Mouse (Mus musculus) hindbrain, embryonic 11.5 days (tissue): ENCODE data around the gene Dscaml1. TPM values are rescaled to one million over a fixed set of nuclear protein-coding genes. Genes with fewer than 3 reads are reported as not detected.
A peak's percentile ranks its signal among the peaks of the same experiment; 100 is the strongest.

Experiments
- ATAC-seq: fragments of 200-750 bp; cut with Nextera tagmentation; 2 replicates; pipeline ENCODE4 v1.8.0; 2017; ENCODE audit warnings: mild to moderate bottlenecking, moderate TSS enrichment, moderate library complexity; ENCODE audit not compliant: low FRiP score
- DNase-seq: peaks from one replicate; pipeline ENCODE4 v3.0.0-alpha.2; 2015; ENCODE audit warnings: low spot score
- H3K27ac ChIP-seq: fragments of 300-500 bp; sonication (generic); 2 replicates; pipeline ENCODE4 v1.5.1; 2014; ENCODE audit warnings: mild to moderate bottlenecking, low read depth, low read length
- H3K27me3 ChIP-seq: fragments of 300-500 bp; sonication (generic); 2 replicates; pipeline ENCODE4 v1.6.1; 2014; ENCODE audit warnings: mild to moderate bottlenecking, low read length, moderate library complexity, mixed read lengths; ENCODE audit not compliant: control insufficient read depth, insufficient read depth
- H3K36me3 ChIP-seq: fragments of 300-500 bp; sonication (generic); 2 replicates; pipeline ENCODE4 v1.6.1; 2014; ENCODE audit warnings: mild to moderate bottlenecking, low read length, moderate library complexity, mixed read lengths; ENCODE audit not compliant: control insufficient read depth, insufficient read depth
- H3K4me1 ChIP-seq: fragments of 300-500 bp; sonication (generic); replicated peaks from 2 replicates; pipeline ENCODE4 v1.6.1; 2014; ENCODE audit warnings: low read length, mixed read lengths; ENCODE audit not compliant: control insufficient read depth, insufficient read depth
- H3K4me2 ChIP-seq: fragments of 300-500 bp; sonication (generic); replicated peaks from 2 replicates; pipeline ENCODE4 v1.6.1; 2014; ENCODE audit warnings: mild to moderate bottlenecking, low read depth, low read length
- H3K4me3 ChIP-seq: fragments of 300-500 bp; sonication (generic); 2 replicates; pipeline ENCODE4 v1.5.1; 2014; ENCODE audit warnings: low read depth, low read length
- H3K9ac ChIP-seq: fragments of 300-500 bp; sonication (generic); 2 replicates; pipeline ENCODE4 v1.6.1; 2014; ENCODE audit warnings: low read depth, low read length
- H3K9me3 ChIP-seq: fragments of 300-500 bp; sonication (generic); 2 replicates; pipeline ENCODE4 v1.6.1; 2016; ENCODE audit warnings: low read length; ENCODE audit not compliant: control insufficient read depth
- WGBS: fragments of 180-500 bp; shearing (Covaris S2); extraction: QIAGEN DNeasy Blood & Tissue Kit; methylation state at CpG from one replicate; pipeline ENCODE4 v1.1.7; 2014; 5-methylcytosine and 5-hydroxymethylcytosine counted together
- polyA plus RNA-seq: library from polyadenylated mRNA; unstranded; fragments of >200 nt; fragmentation: Nextera tagmentation; extraction: Ambion mirVana; gene quantifications from 2 replicates; pipeline ENCODE4 v1.2.1, GENCODE M21; 2014

Dscaml1 gene
- polyA plus RNA-seq, 1 experiment from 2014 or later: 0.80 TPM

DNA sequence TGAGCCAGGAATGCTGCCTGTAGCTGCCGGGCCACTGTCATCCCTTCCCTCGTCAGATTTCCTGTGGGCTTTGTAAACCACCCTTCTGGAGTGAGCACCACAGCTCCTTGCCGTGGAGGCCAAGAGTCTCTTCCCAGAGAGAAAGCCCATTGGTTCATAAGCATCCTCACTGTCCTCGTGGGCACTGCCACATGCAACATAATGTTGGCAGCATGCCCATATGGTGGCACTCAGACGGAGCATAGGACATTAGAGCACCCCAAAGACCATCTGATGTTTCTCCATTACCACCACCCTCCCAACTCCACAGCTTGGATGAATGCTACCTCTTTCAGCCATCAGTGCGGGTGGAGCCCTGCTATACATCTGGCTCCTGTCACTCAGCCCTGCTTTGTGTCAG, 306.8 kb downstream of the Dscaml1 start:
- no peak for ATAC-seq
- Histone ChIP-seq H3K36me3 (no peaks in the 10 kb centered on the region), H3K4me3 (no peak overlapping the region), H3K4me2 (no peak overlapping the region), H3K4me1 (no peaks in the 10 kb centered on the region), H3K9ac (no peak overlapping the region), H3K9me3 (no peaks in the 10 kb centered on the region), H3K27ac (no peak overlapping the region), H3K27me3 (no peaks in the 10 kb centered on the region)
- no peak for DNase-seq
- 84% methylated on average over 6 of the region's 6 CpGs for WGBS

DNA sequence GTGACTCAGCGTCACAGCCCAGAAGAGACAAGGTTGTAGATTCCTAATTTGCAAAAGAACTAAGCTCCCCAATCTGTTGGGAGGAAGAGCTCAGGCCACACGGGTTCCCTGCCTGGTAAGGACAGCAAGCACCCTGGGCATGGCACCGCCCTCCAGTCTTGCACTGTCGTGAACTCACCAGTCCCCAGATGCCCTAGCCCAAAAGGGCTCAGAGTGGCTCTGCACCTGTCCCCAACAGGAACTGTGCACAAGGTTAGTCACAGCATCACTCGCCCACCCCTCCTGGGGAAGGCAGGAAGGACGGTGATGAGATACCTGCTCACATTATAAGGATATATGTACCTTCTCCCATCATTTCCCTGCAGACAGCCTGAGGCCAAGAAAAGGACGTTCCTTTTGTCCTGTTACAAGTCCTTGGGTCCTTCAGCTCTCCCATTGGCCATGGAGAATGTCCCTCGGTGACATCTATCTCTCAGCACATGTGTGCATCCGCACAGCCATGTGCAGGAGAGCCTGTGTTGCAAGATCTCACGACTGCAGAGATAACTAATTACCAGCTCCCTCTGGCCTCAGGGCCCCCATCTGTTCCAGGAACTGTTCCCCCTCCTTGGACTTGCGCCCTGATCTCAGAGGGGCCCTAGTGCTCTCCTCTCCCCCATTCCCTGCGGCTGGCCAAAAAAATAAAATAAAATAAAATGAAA, 312.7 kb downstream of the Dscaml1 start:
- Histone ChIP-seq H3K4me3 (no peak overlapping the region), H3K36me3 (no peaks in the 10 kb centered on the region), H3K27ac (no peak overlapping the region), H3K4me2 (no peak overlapping the region), H3K9ac (no peak overlapping the region), H3K9me3 (no peaks in the 10 kb centered on the region), H3K27me3 (no peaks in the 10 kb centered on the region), H3K4me1 (no peaks in the 10 kb centered on the region)
- WGBS: 72% methylated on average over 12 of the region's 12 CpGs
- DNase-seq (peak; percentile 6), ATAC-seq (no peak)

DNA sequence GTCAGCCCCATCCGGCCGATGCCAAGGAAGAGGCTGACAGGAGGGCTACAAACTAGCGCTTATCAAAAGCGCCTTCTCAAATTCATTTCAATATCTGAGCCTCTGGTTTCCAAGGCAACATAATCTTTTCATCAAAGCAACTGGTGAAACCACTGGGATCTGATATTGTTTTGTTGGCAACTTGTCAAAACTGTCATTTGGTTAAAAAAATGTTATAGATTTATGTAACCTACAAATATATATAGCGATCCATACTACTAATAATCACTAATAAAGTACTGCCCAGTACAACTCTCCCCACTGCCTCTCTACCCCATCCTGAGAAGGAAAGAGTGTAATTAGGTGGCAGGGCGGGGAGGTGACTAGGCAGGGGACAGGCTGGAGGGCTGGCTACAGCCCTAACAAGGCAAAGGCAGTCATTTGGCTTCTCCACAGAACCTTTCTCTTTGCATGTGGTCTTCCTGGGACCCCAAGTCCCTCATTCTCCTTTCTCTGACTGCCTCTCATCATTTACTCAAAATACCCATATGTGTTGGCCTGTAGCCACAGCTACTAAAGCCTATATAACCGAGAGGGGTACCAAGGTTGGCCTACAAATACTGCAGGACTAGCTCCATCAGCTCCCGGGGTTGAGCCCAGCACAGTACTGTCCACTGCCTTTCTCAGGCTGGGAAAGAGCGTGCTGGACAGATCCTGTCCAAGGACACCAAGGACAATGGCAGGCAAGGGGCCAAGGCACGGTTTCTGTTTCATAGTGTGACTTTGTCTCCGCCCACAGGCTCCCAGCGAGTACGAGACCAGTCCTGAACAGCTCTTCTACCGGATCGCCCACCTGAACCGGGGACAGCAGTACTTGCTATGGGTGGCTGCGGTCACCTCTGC, 313.5 kb downstream of the Dscaml1 start:
- H3K4me3 ChIP-seq: no peak overlapping the region
- no peaks in the 10 kb centered on the region for H3K9me3 ChIP-seq
- ATAC-seq (no peak), DNase-seq (no peak)
- no peaks in the 10 kb centered on the region for H3K4me1 ChIP-seq
- H3K9ac ChIP-seq: no peak overlapping the region
- no peaks in the 10 kb centered on the region for H3K27me3 ChIP-seq
- no peak overlapping the region for H3K27ac ChIP-seq
- 75% methylated on average over 17 of the region's 17 CpGs for WGBS
- no peaks in the 10 kb centered on the region for H3K36me3 ChIP-seq
- H3K4me2 ChIP-seq: no peak overlapping the region

DNA sequence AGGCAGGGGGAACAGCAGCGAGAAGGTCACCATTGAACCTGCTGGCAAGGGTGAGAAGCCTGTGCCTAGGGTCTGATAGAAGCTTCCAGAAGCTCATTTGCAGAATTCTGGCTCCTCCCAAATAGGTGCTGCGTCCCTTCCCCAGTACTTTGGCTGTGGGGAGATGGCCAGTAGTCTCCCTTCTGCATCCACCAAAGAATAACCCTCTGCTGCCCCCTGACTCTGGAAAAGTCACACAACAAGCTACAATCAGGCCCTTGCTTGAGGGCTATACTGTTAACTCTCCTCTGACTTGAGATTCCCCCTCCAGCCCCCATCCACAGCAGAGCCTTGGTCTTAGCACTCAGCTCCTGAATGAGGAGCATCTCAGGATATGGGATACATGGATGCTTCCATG, 314.2 kb downstream of the Dscaml1 start:
- H3K27ac ChIP-seq: no peak overlapping the region
- H3K9me3 ChIP-seq: no peaks in the 10 kb centered on the region
- no peaks in the 10 kb centered on the region for H3K27me3 ChIP-seq
- 60% methylated on average over 2 of the region's 2 CpGs for WGBS
- ATAC-seq (peak; percentile 59; the same call in 1 of the 2 replicates), DNase-seq (peak; percentile 51)
- H3K4me2 ChIP-seq: no peak overlapping the region
- no peaks in the 10 kb centered on the region for H3K36me3 ChIP-seq
- H3K4me3 ChIP-seq: no peak overlapping the region
- no peak overlapping the region for H3K9ac ChIP-seq
- H3K4me1 ChIP-seq: no peaks in the 10 kb centered on the region

DNA sequence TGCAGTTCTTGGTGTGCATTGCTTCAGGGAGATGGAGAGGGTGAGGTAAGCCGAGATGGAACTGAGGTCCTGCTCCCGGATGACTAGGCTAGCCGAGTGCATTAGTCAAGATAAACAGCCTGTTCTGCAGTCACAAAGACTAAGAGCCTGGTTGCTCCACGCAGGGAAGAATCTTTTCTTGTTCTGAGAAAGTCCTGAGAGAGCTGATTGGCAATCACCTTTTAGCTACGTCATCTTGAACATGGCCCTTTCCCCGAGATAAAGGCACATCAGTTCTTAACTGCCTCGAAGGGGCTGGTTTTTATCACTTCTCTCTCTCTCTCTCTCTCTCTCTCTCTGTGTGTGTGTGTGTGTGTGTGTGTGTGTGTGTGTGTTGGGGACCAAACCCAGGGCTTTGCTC, 319.0 kb downstream of the Dscaml1 start:
- Histone ChIP-seq H3K36me3 (no peaks in the 10 kb centered on the region), H3K4me1 (no peaks in the 10 kb centered on the region)
- whole genome bisulfite sequencing: 74% methylated on average over 7 of the region's 7 CpGs

DNA sequence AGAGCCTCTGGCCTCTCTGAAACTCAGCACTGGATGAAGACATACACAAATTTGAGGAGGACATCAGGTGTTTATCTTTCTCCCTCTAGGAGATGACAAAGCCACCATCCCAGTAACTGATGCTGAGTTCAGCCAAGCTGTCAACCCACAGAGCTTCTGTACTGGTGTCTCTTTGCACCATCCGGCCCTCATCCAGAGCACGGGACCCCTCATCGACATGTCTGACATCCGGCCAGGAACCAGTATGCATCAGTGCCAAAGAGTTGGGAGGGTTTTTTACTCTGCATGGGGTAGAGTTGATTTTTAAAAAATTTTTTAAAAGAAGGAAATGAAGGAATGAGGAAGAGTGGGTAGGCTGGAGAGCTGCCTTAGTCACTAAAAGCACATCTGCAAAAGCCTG, 323.5 kb downstream of the Dscaml1 start:
- 92% methylated on average over 4 of the region's 4 CpGs for WGBS
- DNase-seq (no peak), ATAC-seq (no peak)
- Histone ChIP-seq H3K9ac (no peak overlapping the region), H3K27ac (no peak overlapping the region), H3K27me3 (no peaks in the 10 kb centered on the region), H3K4me2 (no peak overlapping the region), H3K4me1 (no peaks in the 10 kb centered on the region), H3K4me3 (no peak overlapping the region), H3K9me3 (no peaks in the 10 kb centered on the region), H3K36me3 (no peaks in the 10 kb centered on the region)

More for the DNA sequence above, 319.0 kb downstream of the Dscaml1 start:
- H3K27me3 ChIP-seq: no peaks in the 10 kb centered on the region
- DNase-seq: no peak
- H3K4me3 ChIP-seq: no peak overlapping the region
- no peak overlapping the region for H3K27ac ChIP-seq
- H3K9me3 ChIP-seq: no peaks in the 10 kb centered on the region
- H3K4me2 ChIP-seq: no peak overlapping the region
- H3K9ac ChIP-seq: no peak overlapping the region
- no peak for ATAC-seq

DNA sequence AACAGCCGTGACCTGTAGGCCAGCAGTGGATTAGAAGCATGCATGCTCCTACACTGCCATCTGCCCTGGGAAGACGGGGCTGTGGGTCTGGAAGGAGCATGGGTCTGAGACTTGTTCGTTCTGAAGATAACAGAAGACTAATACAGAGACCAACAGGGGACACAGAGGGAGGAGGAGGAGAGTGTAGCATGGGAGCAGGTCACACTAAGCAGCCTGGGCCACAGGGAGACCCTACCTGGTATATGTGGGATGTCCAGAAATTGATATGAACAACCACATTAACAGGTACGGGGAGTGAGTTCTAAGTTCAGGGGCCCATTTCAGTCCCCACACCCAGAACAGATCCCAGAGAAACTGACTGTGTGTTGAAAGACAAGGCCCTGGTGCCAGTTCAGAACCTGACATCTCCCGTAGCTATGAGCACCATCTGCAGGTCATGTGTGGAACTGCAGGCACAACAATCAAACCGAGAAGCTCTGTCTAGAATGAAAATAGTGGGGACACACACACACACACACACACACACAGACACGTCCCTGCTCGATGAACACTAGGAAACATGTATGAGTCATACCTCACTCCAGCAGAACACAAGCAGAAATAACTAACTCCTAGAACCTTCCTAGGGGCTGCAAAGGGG, 328.1 kb downstream of the Dscaml1 start:
- Histone ChIP-seq H3K4me1 (no peaks in the 10 kb centered on the region), H3K9ac (no peak overlapping the region), H3K4me3 (no peak overlapping the region), H3K4me2 (no peak overlapping the region), H3K27me3 (no peaks in the 10 kb centered on the region), H3K36me3 (no peaks in the 10 kb centered on the region), H3K27ac (no peak overlapping the region), H3K9me3 (no peaks in the 10 kb centered on the region)
- ATAC-seq (no peak), DNase-seq (peak; percentile 86)
- WGBS: 41% methylated on average over 8 of the region's 8 CpGs

DNA sequence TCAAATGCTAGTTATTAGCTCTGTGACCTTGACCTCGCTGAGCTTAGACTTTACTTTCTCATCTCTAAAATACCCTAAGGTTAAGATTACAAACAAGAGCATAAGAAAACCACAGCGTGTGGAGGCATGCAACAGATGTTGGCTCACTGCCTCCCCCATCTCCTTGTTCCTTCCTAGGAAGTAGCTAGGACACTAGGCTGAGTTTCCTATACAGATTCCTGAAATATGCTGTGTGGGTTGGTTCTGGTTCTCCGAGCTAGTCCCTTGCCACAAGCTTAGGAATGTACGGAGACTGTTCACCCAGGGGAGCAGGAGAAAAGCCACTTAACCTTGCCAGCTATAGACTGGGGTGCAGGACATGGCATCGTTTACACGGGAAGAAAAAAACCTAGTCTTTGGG, 339.8 kb downstream of the Dscaml1 start:
- no peaks in the 10 kb centered on the region for H3K27me3 ChIP-seq
- no peaks in the 10 kb centered on the region for H3K4me1 ChIP-seq
- no peak overlapping the region for H3K4me3 ChIP-seq
- H3K36me3 ChIP-seq: no peaks in the 10 kb centered on the region
- H3K4me2 ChIP-seq: no peak overlapping the region
- ATAC-seq (no peak), DNase-seq (no peak)
- H3K27ac ChIP-seq: no peak overlapping the region
- 87% methylated on average over 6 of the region's 6 CpGs for WGBS
- no peaks in the 10 kb centered on the region for H3K9me3 ChIP-seq
- H3K9ac ChIP-seq: no peak overlapping the region
